Mouse (Mus musculus) liver (tissue): ENCODE results near the gene Csf2rb.
"Not testable (repeated sequence)": the region's sequence is repeated elsewhere in the genome, so short reads cannot be mapped to it uniquely, and the experiment has no call there.

Experiments used
- DNase-seq: peaks from one replicate; pipeline ENCODE4 v3.0.0-alpha.2; 2020; ENCODE audit warnings: mixed read lengths

Csf2rb gene

DNA sequence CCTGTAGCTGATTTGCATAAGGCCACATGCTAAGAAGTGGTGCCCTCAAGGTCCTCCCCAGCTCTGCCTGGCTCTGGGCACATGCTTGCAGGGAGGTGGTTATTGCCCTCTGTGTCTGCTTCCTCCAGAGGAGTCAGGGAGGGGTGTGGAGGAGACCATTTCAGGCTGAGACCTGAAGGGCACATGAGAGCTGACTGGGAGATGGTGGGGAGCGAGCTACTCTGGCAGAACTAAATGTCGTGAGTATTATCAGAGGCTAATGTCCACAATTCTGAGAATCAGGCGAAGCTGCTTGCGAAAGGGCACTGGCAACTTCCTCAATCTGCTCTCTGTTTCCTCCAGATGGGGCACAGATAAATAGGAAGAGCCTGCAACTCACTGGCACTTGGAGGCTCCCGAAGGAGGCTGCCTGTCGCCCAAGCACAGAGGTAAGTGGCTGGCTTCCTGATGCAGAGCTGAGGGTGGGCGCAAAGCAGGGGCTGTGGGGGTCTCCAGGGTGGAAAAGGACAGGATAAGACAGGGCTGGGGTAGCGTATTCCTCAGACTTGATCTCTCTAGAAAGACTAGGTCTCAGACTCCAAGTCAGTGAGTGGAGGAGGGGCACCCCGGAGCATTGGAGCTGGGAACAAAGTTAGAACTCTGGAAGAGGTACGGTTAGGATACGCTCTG lies at the start of gene Csf2rb:
TSS of gene Csf2rb (plus strand) at position 82 of the 669 bp plus-strand sequence.
- peak; percentile 18 for DNase-seq

DNA sequence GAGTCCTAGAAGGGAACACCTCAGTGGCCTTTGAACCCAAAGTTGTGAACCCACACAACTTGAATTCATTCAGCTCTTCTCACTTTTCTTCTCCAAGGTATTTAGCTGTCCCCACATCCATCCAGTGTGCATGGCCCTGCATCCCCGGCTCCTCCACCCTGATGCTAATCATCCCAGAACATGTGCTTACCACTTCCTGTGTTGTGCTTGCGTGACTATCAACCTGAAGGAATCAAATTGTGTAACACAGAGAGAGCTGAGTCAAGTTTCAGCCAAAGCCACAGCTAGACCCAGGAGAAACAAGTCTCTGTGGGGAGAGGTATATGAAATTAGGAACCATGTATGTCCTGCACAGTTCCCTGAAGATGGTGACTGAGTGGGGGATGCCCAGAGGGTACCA lies 47.2 kb upstream of the Csf2rb start:
- no peak for DNase-seq

DNA sequence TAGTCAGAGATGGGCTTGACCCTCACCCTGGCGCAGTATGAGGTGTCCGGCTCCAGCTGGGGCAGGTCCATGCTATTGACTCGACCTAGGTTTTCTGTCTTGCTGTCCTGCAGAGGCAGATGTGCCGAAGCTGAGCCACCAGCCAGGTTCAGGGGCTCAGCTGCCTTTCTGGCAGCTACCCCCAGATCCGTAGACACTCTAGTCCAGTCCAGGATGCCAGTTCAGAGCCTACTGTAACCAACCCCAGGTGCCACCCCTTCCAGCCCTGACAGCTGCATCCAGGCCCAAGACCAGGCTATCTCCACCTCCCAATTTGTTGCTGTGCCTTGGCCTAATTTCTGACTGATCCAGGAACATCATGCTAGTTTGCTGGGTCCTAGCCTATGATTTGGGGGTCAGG lies 37.6 kb upstream of the Csf2rb start:
- DNase-seq, result no peak

DNA sequence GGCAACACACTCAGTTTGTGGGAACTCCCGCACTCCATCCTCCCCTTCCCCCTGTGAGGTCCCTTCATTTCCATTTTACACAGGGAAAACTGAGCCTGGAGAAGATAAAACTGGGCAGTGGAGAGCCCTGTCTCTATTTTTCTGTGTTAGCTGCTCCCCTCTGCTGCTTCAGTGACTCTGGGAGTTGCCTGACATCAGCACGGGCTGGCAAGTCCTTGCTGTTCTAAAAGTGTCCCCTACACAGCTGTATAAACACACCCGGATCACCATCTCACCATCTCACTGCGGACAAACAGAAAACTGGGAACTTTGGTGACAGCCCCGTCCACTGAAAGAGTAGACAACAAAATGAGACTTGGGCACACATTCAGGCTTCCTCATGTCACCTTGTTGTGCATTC lies 35.8 kb upstream of the Csf2rb start:
- DNase-seq, result not testable (repeated sequence)

DNA sequence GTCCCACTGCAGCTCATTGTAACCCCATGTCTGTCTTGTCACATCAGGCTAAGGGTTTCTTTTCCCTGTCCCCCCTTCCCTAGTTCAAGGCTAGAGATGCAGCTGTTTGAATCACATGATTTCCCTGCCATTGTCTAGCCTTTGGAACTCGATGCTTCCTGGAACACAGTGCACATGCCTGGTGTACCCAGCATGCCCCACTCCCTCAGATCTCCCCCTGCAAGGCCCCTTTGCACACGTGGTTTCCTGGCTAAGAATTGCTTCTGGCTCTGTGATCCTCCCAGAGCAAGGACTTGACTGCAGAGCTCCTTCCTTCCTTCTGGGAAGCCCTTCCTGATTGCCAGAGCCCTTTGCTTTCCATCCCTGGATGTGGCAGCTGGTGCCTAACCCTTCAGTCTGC lies 32.3 kb upstream of the Csf2rb start:
- DNase-seq, result not testable (repeated sequence)

DNA sequence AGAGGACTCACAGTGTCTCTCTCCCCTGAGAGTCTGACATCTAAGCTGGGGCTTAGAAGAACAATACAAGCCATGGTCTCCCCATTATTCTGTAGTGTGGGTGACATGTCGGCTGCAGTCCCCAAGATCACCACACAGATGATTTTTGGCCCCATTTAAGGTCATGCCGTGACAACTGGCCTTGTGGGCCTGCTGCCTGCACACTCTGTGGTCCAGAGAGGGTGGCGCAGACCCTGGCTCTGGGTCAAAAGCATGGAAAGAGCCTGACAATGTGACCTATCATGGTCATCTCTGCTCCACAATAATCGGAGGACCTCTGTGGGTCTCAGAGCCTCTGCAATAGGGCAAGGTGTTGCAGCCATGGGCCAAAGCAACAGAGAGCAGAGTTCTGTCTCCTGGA lies 31.8 kb upstream of the Csf2rb start:
- no peak for DNase-seq

DNA sequence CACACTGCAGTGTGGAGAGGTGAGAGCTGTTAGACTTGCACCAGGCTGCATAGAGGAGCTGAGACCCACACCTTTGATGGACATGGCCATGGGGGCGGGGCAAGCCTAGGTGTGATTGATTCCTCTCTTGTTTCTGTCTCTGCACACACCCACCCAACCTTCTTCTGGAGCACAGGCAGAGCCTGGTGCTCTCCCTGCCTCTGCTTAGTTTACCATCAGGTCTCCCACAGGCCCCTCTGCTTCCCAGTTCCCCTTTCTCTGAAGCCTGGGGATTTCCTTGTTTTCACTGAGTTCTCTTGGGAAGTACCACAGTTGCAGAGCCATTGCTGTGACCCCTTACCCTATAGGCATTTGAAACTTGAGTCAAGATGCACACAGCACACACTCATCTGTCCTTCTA lies 27.0 kb upstream of the Csf2rb start:
- no peak for DNase-seq

DNA sequence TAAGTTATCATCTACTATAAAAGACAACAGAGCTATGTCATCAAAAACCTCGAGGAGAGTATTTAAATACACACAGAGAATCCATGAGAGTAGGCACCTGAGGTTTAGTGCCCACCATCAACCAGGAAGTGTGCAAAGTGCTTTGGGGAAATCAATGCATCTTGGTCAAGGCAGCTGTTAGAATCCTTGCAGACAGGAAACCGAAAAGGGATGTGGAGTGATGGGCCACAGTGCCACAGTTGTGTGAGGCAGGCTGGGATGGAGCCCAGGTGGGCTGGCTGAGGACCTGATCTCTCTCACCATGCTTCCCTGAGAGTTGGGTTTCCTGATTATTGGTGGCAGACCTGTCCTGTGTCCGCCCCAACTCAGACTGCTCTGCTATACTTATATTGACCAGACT lies 25.9 kb upstream of the Csf2rb start:
- no peak for DNase-seq

DNA sequence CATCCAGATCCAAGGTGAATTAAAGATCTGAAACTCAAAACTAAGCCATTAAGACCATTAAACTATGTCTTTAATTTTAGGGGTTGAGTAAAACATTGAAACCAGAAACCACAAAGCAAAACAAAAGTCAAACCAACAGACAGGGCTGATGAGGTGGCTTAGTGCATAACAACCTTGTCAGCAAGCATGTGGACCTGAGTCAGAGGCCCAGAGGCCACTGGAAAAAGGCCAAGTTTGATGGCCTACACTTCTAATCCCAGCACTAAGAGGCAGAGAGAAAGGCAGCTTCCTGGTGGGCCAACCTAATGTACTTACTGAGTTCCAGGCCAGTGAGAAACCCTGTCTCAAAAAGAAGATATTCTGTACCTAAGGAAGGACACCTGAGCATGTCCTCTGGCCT lies 24.8 kb upstream of the Csf2rb start:
- no peak for DNase-seq

DNA sequence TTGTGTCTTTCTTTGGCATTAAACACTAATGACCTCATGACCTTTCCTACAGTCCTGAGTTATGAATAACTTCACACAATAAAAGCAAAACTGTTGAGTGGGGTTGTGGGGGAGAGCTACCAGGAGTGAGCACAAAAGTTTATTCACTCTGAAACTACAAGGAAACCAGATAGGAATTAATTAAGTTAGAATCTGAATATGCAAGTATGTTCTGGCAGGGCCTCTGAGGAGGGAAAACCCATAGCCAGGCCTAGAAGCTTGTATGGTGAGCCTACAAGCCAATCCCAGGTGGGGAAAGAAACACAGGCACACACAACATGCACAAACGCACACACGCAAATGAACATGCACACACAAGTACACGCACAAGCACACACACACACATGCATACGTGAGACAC lies 22.8 kb upstream of the Csf2rb start:
- DNase-seq, result no peak

DNA sequence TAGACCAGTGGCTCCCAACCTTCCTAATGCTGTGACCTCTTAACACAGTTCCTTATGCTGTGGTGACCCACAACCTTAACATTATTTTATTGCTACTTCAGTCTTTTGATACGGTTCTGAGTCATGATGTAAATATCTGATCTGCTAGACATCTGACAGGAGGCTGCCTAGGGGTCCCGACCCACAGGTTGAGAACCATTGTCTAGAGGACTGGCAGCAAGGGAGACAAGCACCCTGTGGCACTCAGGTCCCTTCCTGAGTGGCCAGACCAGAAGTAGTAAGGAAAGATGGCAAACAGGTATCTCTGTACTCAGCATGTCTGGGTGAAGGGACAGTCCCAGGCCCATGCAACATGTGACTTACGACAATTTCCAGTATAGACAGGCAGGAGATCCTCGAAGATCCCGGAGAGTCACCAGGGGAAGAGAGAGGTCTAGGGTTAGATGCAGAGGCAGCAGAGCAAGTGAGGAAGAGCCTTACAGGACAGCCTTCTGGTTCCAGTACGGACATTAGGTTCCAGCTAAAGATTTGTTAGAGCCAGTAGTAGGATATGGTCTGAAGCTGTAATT lies 21.8 kb upstream of the Csf2rb start:
- no peak for DNase-seq

DNA sequence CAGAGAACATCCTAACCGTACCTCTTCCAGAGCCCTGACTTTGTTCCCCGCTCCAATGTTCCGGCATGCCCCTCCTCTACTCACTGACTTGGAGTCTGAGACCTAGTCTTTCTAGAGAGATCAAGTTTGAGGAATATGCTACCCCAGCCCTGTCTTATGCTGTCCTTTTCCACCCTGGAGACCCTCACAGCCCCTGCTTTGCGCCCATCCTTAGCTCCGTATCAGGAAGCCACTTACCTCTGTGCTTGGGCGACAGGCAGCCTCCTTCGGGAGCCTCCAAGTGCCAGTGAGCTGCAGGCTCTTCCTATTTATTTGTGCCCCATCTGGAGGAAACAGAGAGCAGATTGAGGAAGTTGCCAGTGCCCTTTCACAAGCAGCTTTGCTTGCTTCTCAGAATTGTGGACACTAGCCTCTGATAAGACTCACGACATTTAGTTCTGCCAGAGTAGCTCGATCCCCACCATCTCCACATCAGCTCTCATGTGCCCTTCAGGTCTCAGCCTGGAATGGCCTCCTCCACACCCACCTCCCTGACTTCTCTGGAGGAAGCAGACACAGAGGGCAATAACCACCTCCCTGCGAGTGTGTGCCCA lies 20.1 kb upstream of the Csf2rb start, which contains the start of gene Csf2rb2:
TSS of gene Csf2rb2 (minus strand) at position 381 of the 593 bp plus-strand sequence.
- no peak for DNase-seq

DNA sequence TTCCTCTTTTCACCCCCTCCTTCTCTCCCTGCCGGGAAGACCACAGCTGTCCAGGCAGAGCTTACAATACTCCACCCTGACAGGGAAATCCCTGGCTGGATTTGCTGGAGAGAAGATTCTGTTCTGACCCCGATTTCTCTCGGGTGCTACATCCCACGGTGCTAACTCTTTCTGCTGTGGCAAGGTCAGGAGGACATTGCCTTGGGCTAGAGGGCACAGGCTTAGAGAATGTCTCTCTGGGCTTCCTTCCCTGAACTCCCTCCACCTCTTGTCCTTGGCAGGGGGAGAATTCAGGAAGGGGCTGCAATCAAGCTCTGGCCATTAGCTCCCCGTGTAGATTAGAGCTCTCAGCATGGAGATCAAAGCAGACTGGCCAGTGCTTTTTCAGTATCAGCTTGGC lies 15.7 kb upstream of the Csf2rb start:
- no peak for DNase-seq

DNA sequence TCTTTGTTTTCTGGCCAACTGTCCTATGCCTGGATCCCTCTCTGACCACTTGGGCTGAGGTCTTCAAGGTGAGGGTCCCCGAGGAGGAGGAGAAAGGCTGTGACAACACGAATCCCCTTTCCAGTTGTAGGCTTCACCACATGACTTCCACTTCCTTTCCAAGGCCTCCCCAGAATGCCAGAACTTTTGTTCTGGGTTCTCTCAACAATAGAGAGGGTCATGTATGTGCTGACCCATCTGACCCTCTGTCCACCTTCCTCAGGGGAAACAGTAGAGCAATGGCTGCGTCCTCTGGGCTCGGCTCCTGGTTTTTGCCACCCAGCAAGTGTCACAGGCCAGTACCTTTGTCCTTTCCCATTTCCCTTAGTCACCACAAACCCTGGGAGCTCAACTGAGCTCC lies 14.6 kb upstream of the Csf2rb start:
- no peak for DNase-seq

DNA sequence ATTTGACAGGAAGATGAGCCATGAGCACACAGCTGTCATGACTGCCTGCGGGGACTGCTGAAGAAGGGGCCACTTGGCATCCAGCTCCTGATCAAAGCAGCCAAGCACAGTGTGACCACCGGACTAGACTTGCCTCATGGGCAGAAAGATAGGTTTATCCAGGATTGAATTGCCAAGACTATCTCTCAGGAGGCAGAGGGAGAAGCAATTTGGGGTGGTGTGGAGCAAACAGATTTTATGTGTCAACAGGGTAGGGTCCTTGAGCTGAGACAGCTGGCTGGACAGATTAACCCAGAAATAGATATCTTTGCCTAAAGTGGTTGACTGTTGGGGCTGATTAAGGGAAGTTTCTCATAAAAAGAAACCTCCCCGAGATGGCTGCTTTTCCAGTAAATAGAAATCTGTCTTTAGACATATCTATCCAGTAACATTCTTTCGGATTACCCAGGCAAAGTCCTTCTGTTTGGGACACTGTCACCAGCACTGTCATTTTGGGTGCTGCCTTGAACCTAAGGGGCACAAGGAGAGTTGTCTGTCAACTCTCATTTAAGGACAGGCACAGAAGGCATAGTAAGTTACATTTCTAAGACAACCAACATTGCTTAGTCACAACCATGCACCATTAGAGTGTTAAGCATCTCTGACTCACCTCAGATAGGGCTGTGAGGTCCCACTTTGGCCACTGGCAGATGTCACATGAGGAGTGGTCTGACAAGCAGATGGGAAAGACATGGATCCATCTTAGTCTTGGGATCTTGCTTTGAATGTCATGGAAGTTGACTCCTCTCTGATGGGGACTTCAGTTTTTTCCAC lies 12.9 kb upstream of the Csf2rb start:
- peak; percentile 37 for DNase-seq

DNA sequence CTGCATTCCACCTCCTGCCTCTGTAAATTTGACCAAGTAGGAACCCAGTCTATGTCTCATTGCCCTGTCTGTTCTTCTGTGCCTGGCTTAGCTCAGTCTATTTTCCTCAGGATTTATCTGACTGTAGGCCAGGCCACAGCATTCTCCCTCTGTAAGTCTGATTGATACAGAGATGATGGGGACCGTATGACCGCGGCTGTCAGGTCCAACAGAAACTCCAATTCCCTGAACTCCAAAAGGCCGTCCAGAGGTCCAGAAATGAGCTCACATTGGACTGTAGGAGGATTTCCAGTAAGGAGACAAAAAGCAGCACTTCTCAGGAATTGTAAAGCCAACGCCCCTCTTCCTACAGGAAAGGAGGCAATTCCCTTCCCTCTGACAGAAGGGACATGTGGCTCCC lies 11.9 kb upstream of the Csf2rb start:
- not testable (repeated sequence) for DNase-seq

DNA sequence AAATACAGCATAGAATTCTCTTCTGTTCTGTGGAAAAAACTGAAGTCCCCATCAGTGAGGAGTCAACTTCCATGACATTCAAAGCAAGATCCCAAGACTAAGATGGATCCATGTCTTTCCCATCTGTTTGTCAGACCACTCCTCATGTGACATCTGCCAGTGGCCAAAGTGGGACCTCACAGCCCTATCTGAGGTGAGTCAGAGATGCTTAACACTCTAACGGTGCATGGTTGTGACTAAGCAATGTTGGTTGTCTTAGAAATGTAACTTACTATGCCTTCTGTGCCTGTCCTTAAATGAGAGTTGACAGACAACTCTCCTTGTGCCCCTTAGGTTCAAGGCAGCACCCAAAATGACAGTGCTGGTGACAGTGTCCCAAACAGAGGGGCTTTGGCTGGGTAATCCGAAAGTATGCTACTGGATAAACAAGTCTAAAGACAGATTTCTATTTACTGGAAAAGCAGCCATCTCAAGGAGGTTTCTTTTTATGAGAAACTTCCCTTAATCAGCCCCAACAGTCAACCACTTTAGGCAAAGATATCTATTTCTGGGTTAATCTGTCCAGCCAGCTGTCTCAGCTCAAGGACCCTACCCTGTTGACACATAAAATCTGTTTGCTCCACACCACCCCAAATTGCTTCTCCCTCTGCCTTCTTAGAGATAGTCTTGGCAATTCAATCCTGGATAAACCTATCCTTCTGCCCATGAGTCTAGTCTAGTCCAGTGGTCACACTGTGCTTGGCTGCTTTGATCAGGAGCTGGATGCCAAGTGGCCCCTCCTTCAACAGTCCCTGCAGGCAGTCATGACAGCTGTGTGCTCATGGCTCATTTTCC lies 7.0 kb upstream of the Csf2rb start:
- DNase-seq, result peak; percentile 13

DNA sequence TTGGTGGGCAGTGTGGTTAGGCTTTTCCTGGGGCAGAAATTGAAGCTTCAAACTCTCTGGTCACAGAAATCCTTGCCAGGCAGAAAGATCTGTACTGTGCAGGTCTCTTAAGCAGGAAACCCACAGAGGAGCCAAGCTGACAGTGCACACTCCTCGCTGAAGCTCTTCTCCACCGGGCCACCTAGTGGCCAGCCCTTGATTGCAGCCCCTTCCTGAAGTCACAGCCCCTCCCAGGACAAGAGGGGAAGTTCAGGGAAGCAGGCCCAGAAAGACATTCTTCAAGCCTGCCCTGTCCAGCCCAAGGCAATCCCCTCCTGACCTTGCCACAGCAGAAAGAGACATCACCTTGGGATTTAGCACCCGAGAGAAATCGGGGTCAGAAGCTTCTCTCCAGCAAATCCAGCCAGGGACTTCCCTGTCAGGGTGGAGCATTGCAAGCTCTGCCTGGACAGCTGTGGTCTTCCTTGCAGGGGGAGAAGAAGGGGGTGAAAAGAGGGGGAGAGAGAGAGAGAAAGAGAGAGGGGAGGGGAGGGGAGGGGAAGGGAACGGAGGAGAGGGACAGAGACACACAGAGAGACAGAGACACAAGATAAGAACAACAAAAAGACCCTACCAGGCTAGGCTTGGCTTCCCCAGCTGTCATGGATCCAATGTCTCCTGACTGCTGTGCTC lies 4.6 kb upstream of the Csf2rb start:
- DNase-seq, result peak; percentile 78

DNA sequence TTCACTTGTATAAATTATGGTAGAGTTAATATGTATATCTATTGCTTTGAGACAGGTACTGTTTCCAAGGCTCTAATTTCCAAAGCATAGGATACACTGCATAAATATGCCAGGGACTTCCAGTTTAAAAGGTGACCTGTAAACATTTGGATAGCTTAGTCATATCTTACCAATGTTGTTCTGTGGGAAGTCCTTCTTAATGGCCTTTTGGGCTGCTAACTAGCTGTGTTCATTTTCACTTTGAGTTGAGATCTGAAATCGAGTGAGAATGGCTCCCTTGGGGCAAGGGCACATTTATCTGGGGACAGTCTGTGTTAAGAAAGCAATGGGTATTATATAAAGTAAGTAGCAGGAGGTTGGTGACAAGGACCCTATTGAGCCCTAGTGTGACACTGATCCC lies 2.2 kb upstream of the Csf2rb start:
- no peak for DNase-seq

DNA sequence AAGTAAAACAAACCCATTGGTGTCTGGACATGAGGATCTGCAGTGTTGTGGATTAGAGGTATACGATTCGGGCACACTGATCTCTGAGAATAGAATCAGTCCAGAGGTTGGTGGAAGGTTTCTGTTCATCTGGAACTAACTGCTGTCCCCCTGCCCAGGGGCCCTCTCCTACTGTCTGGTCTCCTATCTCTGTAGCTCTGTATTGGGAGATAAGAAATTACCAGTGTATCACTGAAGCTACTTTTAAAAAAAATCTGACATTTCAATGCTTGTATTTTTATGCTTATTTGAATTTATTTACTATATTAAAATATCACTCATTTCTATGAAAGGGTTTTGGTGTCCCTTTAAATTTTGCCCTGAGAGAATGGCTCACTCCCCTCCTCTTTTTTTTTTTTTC lies 1.3 kb upstream of the Csf2rb start:
- DNase-seq, result no peak

DNA sequence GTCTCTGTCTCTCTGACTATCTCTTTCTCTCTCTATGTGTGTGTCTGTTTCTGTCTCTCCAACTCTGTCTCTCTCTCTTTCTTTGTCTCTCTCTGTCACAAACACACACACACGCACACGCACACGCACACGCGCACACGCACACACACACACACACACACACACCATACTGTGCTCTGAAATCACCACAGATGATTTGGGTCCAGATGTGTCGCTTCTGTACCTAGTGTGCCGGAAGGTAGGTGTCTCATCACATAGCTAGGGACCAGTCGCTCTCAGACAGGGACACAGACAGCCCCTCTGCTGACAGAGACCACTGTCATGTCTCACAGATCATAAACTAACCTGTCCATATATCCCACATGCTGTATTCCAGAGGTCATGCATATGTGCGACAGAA lies 1.2 kb downstream of the Csf2rb start:
- no peak for DNase-seq

DNA sequence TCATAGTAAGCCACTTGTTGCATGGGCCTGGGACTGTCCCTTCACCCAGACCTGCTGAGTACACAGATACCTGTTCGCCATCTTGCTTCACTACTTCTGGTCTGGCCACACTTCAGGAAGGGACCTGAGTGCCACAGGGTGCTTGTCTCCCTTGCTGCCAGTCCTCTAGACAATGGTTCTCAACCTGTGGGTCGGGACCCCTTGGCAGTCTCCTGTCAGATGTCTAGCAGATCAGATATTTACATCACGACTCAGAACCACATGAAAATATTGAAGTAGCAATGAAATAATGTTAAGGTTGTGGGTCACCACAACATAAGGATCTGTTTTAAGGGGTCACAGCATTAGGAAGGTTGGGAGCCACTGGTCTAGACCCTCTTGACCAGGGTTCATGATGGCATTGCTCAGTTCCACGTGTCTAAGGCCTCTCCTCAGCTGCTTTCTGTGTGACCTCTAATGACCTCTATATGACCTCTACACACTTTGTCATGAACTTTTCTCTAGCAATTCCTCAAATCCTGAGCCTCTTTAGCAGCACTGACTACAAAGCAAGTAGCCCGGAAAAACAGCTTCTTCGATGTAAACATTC lies 2.3 kb downstream of the Csf2rb start:
- not testable (repeated sequence) for DNase-seq
